Mouse (Mus musculus) activated CD4-positive, CD25-positive, alpha-beta regulatory T cell, adult 4 months (primary cell): ENCODE results near the gene Hrc. TPM values are rescaled to one million over a fixed set of nuclear protein-coding genes. Genes with fewer than 3 reads are reported as not detected.
A peak's percentile ranks its signal among the peaks of the same experiment; 100 is the strongest.

Source experiments
- ATAC-seq: one replicate; pipeline ENCODE4 v1.8.0; 2017
- polyA plus RNA-seq, 2 experiments: library from polyadenylated mRNA; unstranded; fragments of 100-300 nt; shearing (Covaris generic); gene quantifications; one replicate each; pipeline ENCODE4 v1.2.1; 2017

The Hrc gene
- polyA plus RNA-seq: not detected

- no peak for ATAC-seq
Measured at GRCm38 (mm10) chr7:45335056-45335455, at the start of gene Hrc. TSS of gene Hrc (plus strand) at chr7:45335290.

- no peak for ATAC-seq
Measured at GRCm38 (mm10) chr7:45286486-45286885, 48.6 kb upstream of the Hrc start.

- no peak for ATAC-seq
Measured at GRCm38 (mm10) chr7:45296626-45297025, 38.5 kb upstream of the Hrc start.

- no peak for ATAC-seq
Measured at GRCm38 (mm10) chr7:45297563-45297962, 37.5 kb upstream of the Hrc start.

GRCm38 (mm10) chr7:45299752-45300151 lies 35.3 kb upstream of the Hrc start:
- ATAC-seq: peak; percentile 54

GRCm38 (mm10) chr7:45300270-45300669 lies 34.8 kb upstream of the Hrc start:
- no peak for ATAC-seq

- ATAC-seq: no peak
Measured at GRCm38 (mm10) chr7:45302626-45303025, 32.5 kb upstream of the Hrc start.

- ATAC-seq: no peak
Measured at GRCm38 (mm10) chr7:45304869-45305268, 30.2 kb upstream of the Hrc start.

- no peak for ATAC-seq
Measured at GRCm38 (mm10) chr7:45305275-45305674, 29.8 kb upstream of the Hrc start.

- ATAC-seq: peak; percentile 40
Measured at GRCm38 (mm10) chr7:45308551-45309240, 26.4 kb upstream of the Hrc start.

- peak; percentile 54 for ATAC-seq
Measured at GRCm38 (mm10) chr7:45309455-45309854, 25.6 kb upstream of the Hrc start.

GRCm38 (mm10) chr7:45312023-45312422 lies 23.1 kb upstream of the Hrc start:
- no peak for ATAC-seq

- ATAC-seq: no peak
Measured at GRCm38 (mm10) chr7:45312686-45313453, 22.2 kb upstream of the Hrc start.

GRCm38 (mm10) chr7:45313495-45313894 lies 21.6 kb upstream of the Hrc start:
- no peak for ATAC-seq

GRCm38 (mm10) chr7:45315182-45315701 lies 19.8 kb upstream of the Hrc start:
- no peak for ATAC-seq

GRCm38 (mm10) chr7:45316536-45316935 lies 18.6 kb upstream of the Hrc start:
- ATAC-seq: no peak

- ATAC-seq: no peak
Measured at GRCm38 (mm10) chr7:45322245-45322644, 12.8 kb upstream of the Hrc start.

- no peak for ATAC-seq
Measured at GRCm38 (mm10) chr7:45323069-45323468, 12.0 kb upstream of the Hrc start.

GRCm38 (mm10) chr7:45325800-45326199 lies 9.3 kb upstream of the Hrc start:
- no peak for ATAC-seq

- no peak for ATAC-seq
Measured at GRCm38 (mm10) chr7:45328841-45329475, 6.1 kb upstream of the Hrc start.

- ATAC-seq: no peak
Measured at GRCm38 (mm10) chr7:45331502-45331901, 3.6 kb upstream of the Hrc start.

GRCm38 (mm10) chr7:45332685-45333425 lies 2.2 kb upstream of the Hrc start:
- ATAC-seq: peak; percentile 14
